Mouse (Mus musculus): ENCODE data around the gene Mdm2. TPM values are rescaled to one million over a fixed set of nuclear protein-coding genes. Genes with fewer than 3 reads are reported as not detected.

The Mdm2 gene
- total and polyA plus RNA-seq, 2 experiments: 18.2 to 24.6 TPM

GRCm38 (mm10) chr10:117757259-117757658, 46.7 kb upstream of the Mdm2 start:
- 67% methylated on average over 1 of the region's 1 CpGs for WGBS

GRCm38 (mm10) chr10:117756784-117757183, 46.2 kb upstream of the Mdm2 start:
- DNase-seq (ENCODE audit: extremely low read depth, low read depth, low spot score): no peak
- Histone ChIP-seq H3K9ac (ENCODE audit: low read depth, low read length) (no peak overlapping the region), H3K4me3 (ENCODE audit: insufficient read depth, low read depth, low read length) (no peak overlapping the region), H3K4me1 (ENCODE audit: control insufficient read depth, insufficient read depth, low read length) (no peaks in the 10 kb centered on the region), H3K79me2 (ENCODE audit: control insufficient read depth, insufficient read depth, low read length) (no peaks in the 10 kb centered on the region), H3K36me3 (ENCODE audit: control insufficient read depth, insufficient read depth, low read length) (peaks cover 28% of the 10 kb centered on the region), H3K27ac (replicated peaks; ENCODE audit: insufficient read depth, low read depth, low read length) (no peak overlapping the region), H3K27me3 (ENCODE audit: control insufficient read depth, insufficient read depth, low read length) (no peaks in the 10 kb centered on the region)
- 96% methylated on average over 5 of the region's 5 CpGs for WGBS
- no peak for TF ChIP-seq POLR2A (IDR thresholded peaks at IDR 0.05; ENCODE audit: extremely low read depth, insufficient read depth, low read length)
- no peak for TF ChIP-seq CTCF (IDR thresholded peaks at IDR 0.05; ENCODE audit: low read depth, low read length)

More at GRCm38 (mm10) chr10:117757259-117757658, 46.7 kb upstream of the Mdm2 start:
- no peak overlapping the region for H3K9ac ChIP-seq (ENCODE audit: low read depth, low read length)
- TF ChIP-seq CTCF (IDR thresholded peaks at IDR 0.05; ENCODE audit: low read depth, low read length) (no peak), POLR2A (IDR thresholded peaks at IDR 0.05; ENCODE audit: extremely low read depth, insufficient read depth, low read length) (no peak)
- H3K79me2 ChIP-seq (ENCODE audit: control insufficient read depth, insufficient read depth, low read length): no peaks in the 10 kb centered on the region
- no peaks in the 10 kb centered on the region for H3K27me3 ChIP-seq (ENCODE audit: control insufficient read depth, insufficient read depth, low read length)
- no peak for DNase-seq (ENCODE audit: extremely low read depth, low read depth, low spot score)
- H3K36me3 ChIP-seq (ENCODE audit: control insufficient read depth, insufficient read depth, low read length): peaks cover 29% of the 10 kb centered on the region
- H3K4me1 ChIP-seq (ENCODE audit: control insufficient read depth, insufficient read depth, low read length): no peaks in the 10 kb centered on the region
- H3K4me3 ChIP-seq (ENCODE audit: insufficient read depth, low read depth, low read length): no peak overlapping the region
- H3K27ac ChIP-seq (replicated peaks; ENCODE audit: insufficient read depth, low read depth, low read length): no peak overlapping the region

DNA sequence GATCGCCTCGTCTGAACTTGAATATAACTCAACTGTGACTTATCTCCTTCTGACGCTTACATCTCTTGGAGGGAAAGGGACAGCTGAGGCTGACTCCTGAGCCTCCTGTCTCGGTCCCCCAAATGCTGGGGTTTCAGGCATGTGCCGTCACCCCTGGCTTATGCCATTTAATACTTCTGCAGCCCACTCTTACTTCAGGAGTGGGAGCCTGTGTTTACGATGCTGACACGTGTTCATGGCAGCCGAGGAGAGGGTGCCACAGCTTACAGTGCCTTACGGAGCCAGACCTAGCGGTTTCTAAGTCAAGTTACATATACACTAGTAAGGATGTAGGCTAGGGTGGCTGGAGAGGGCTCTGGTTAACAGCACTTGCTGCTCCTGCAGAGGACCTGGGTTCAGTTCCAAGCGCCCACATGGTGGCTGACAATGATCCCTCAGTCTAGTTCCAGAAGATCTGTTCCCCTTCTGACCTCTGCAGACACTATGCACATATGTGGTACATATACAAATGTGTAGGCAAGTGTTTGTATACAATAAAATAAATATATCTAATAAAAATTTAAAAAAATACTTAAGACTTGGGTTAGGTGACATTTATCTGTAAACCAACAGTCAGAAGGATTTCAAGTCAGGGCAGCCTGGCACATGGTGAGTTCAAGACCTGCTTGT, 45.4 kb upstream of the Mdm2 start:
- no peak for DNase-seq (ENCODE audit: extremely low read depth, low read depth, low spot score)
- Histone ChIP-seq H3K4me3 (ENCODE audit: insufficient read depth, low read depth, low read length) (no peak overlapping the region), H3K4me1 (ENCODE audit: control insufficient read depth, insufficient read depth, low read length) (no peaks in the 10 kb centered on the region), H3K36me3 (ENCODE audit: control insufficient read depth, insufficient read depth, low read length) (peaks cover 23% of the 10 kb centered on the region), H3K27ac (replicated peaks; ENCODE audit: insufficient read depth, low read depth, low read length) (no peak overlapping the region), H3K27me3 (ENCODE audit: control insufficient read depth, insufficient read depth, low read length) (no peaks in the 10 kb centered on the region), H3K9ac (ENCODE audit: low read depth, low read length) (no peak overlapping the region), H3K79me2 (ENCODE audit: control insufficient read depth, insufficient read depth, low read length) (no peaks in the 10 kb centered on the region)
- WGBS: 96% methylated on average over 11 of the region's 11 CpGs
- TF ChIP-seq CTCF (IDR thresholded peaks at IDR 0.05; ENCODE audit: low read depth, low read length) (no peak), POLR2A (IDR thresholded peaks at IDR 0.05; ENCODE audit: extremely low read depth, insufficient read depth, low read length) (no peak)

DNA sequence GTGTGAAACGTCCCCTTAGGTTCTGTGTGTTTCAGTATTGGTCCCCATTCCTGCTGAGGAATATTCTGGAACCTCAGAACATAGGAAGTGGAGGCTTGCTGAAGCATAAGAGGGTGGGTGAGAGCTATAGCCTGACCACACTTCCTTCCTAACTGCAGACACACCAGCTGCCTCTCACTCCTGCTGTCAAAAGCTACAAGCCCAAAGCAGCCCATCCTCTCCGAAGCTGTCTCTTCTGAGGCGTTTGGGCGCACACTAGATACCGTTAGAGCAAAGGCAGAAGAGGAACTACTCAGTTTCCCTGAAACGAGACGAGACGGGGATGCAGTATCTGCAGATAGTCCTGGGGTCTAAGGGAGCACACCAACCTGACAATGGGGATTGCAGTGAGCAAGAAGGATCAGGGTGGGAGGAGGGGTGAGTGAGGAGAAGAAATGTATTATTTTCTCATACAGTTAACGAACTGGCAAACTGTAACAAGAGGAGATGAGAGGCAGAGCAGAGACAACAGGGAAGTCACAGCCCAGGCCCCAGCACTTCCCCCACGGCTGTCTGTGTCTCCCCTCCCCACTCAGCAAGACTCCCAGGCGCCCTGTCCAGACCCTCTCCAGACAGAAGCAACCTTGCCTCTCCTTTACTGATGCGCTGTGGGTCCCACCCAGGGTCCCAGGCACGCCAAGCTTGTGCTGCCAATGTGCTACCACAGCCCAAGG, 44.7 kb upstream of the Mdm2 start:
- no peak for TF ChIP-seq CTCF (IDR thresholded peaks at IDR 0.05; ENCODE audit: low read depth, low read length)
- no peak for TF ChIP-seq POLR2A (IDR thresholded peaks at IDR 0.05; ENCODE audit: extremely low read depth, insufficient read depth, low read length)
- Histone ChIP-seq H3K27me3 (ENCODE audit: control insufficient read depth, insufficient read depth, low read length) (no peaks in the 10 kb centered on the region), H3K79me2 (ENCODE audit: control insufficient read depth, insufficient read depth, low read length) (no peaks in the 10 kb centered on the region), H3K36me3 (ENCODE audit: control insufficient read depth, insufficient read depth, low read length) (peaks cover 19% of the 10 kb centered on the region), H3K9ac (ENCODE audit: low read depth, low read length) (no peak overlapping the region), H3K4me1 (ENCODE audit: control insufficient read depth, insufficient read depth, low read length) (no peaks in the 10 kb centered on the region), H3K4me3 (ENCODE audit: insufficient read depth, low read depth, low read length) (no peak overlapping the region), H3K27ac (replicated peaks; ENCODE audit: insufficient read depth, low read depth, low read length) (no peak overlapping the region)
- 87% methylated on average over 13 of the region's 13 CpGs for WGBS
- DNase-seq (ENCODE audit: extremely low read depth, low read depth, low spot score): no peak

GRCm38 (mm10) chr10:117754609-117754940, 44.0 kb upstream of the Mdm2 start:
- H3K79me2 ChIP-seq (ENCODE audit: control insufficient read depth, insufficient read depth, low read length): no peaks in the 10 kb centered on the region
- no peak for DNase-seq (ENCODE audit: extremely low read depth, low read depth, low spot score)
- no peak overlapping the region for H3K27ac ChIP-seq (replicated peaks; ENCODE audit: insufficient read depth, low read depth, low read length)
- no peak for TF ChIP-seq POLR2A (IDR thresholded peaks at IDR 0.05; ENCODE audit: extremely low read depth, insufficient read depth, low read length)
- TF ChIP-seq CTCF (IDR thresholded peaks at IDR 0.05; ENCODE audit: low read depth, low read length): no peak
- H3K4me3 ChIP-seq (ENCODE audit: insufficient read depth, low read depth, low read length): no peak overlapping the region
- no peak overlapping the region for H3K9ac ChIP-seq (ENCODE audit: low read depth, low read length)
- peaks cover 15% of the 10 kb centered on the region for H3K36me3 ChIP-seq (ENCODE audit: control insufficient read depth, insufficient read depth, low read length)
- no peaks in the 10 kb centered on the region for H3K27me3 ChIP-seq (ENCODE audit: control insufficient read depth, insufficient read depth, low read length)
- WGBS: 96% methylated on average over 7 of the region's 7 CpGs
- H3K4me1 ChIP-seq (ENCODE audit: control insufficient read depth, insufficient read depth, low read length): no peaks in the 10 kb centered on the region
